Mouse (Mus musculus): ENCODE results near the gene Gm42420. TPM values are rescaled to one million over a fixed set of nuclear protein-coding genes. Genes with fewer than 3 reads are reported as not detected.

Gene Gm42420
- 1.1 TPM in 2 replicates for polyA plus RNA-seq (2014; fragmentation: Nextera tagmentation; extraction: Ambion mirVana)

DNA sequence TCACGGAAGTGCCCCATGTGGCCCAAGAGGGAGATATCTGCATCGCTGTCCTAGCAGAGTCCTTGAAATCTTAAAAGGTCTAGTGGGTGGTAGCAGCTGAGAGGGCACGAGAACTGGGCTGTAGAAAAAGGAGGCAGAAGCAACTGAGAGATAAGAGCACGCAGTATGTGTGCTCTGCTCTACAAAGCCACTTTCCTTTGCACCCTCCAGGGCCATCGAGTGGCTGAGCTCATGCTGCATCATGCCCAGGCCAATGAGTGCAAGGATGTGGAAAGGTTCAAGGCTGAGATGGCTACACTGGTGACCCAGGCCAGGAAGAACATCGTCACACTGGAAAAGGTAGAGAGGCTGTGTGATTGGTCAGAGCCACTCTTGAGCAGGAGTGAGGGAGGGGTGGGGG, at the start of gene Gm42420:
Gene Gm42420 (plus strand): TSS at position 237 of the 400 bp plus-strand sequence.
- H3K4me3 ChIP-seq (ENCODE audit: low read depth, low read length): no peak within 1 kb of the TSS
- H3K4me2 ChIP-seq (ENCODE audit: low read depth, low read length): no peak within 1 kb of the TSS
- no peaks in the 10 kb centered on the region for H3K4me1 ChIP-seq (ENCODE audit: control insufficient read depth, insufficient read depth, low read length)
- 91% methylated on average over 6 of the region's 6 CpGs for WGBS
- no peak within 1 kb of the TSS for H3K9ac ChIP-seq (replicated peaks; ENCODE audit: low read depth, low read length)
- ATAC-seq (ENCODE audit: low read depth): no peak
- H3K36me3 ChIP-seq (ENCODE audit: control insufficient read depth, insufficient read depth, low read length): peaks cover 37% of the 10 kb centered on the region
- H3K27me3 ChIP-seq (ENCODE audit: control insufficient read depth, insufficient read depth, low read length): no peaks in the 10 kb centered on the region
- H3K9me3 ChIP-seq (ENCODE audit: control insufficient read depth, low read length): no peaks in the 10 kb centered on the region
- H3K27ac ChIP-seq (ENCODE audit: low read depth, low read length): no peak within 1 kb of the TSS

GRCm38 (mm10) chr6:39536621-39537020, 48.9 kb upstream of the Gm42420 start:
- Histone ChIP-seq H3K4me2 (ENCODE audit: low read depth, low read length) (no peak overlapping the region), H3K9ac (replicated peaks; ENCODE audit: low read depth, low read length) (no peak overlapping the region), H3K9me3 (ENCODE audit: control insufficient read depth, low read length) (no peaks in the 10 kb centered on the region), H3K36me3 (ENCODE audit: control insufficient read depth, insufficient read depth, low read length) (no peaks in the 10 kb centered on the region), H3K4me1 (ENCODE audit: control insufficient read depth, insufficient read depth, low read length) (peaks cover 16% of the 10 kb centered on the region), H3K27ac (ENCODE audit: low read depth, low read length) (no peak overlapping the region), H3K4me3 (ENCODE audit: low read depth, low read length) (no peak overlapping the region), H3K27me3 (ENCODE audit: control insufficient read depth, insufficient read depth, low read length) (no peaks in the 10 kb centered on the region)
- ATAC-seq (ENCODE audit: low read depth): no peak
- WGBS: 61% methylated on average over 1 of the region's 1 CpGs

DNA sequence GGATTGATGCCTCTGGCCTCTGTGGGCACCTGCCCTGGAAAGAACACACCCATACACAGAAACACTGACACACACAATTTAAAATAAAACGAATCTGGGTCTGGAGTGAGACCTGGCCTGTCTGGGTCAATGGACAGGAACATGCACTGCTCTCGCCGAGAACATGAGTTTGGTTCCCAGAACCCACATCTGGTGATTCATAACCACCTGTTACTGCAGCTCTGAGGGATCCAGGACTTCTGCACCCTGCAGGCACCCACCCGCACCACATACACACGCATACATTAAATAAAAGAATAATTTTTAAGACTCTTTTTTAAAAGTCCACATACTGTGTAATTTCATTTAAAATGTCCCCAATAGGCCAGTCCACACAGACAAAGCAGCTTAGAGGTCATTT, 48.3 kb upstream of the Gm42420 start:
- no peak overlapping the region for H3K27ac ChIP-seq (ENCODE audit: low read depth, low read length)
- H3K9ac ChIP-seq (replicated peaks; ENCODE audit: low read depth, low read length): no peak overlapping the region
- no peaks in the 10 kb centered on the region for H3K27me3 ChIP-seq (ENCODE audit: control insufficient read depth, insufficient read depth, low read length)
- H3K4me2 ChIP-seq (ENCODE audit: low read depth, low read length): no peak overlapping the region
- H3K36me3 ChIP-seq (ENCODE audit: control insufficient read depth, insufficient read depth, low read length): no peaks in the 10 kb centered on the region
- peaks cover 16% of the 10 kb centered on the region for H3K4me1 ChIP-seq (ENCODE audit: control insufficient read depth, insufficient read depth, low read length)
- ATAC-seq (ENCODE audit: low read depth): no peak
- 96% methylated on average over 5 of the region's 5 CpGs for WGBS
- no peaks in the 10 kb centered on the region for H3K9me3 ChIP-seq (ENCODE audit: control insufficient read depth, low read length)
- H3K4me3 ChIP-seq (ENCODE audit: low read depth, low read length): no peak overlapping the region

DNA sequence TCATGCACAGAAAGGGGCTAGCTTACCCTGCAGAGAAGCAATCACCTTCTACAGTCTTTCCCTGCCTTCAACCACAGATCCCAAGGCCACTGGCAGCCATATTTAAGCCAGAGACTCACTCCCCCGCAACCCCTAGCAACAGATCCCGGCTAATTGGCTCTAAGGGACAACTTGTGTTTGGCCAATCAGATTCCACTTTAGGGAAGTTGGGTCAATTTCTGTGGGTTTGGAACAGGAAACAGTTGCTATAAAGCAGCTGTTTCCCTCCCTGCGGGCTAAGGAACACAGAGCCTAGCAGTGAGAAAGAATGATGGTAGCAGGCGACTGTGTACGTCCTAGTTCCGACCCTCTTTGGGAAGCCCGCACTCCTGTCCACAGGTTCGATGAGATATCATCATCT, 47.3 kb upstream of the Gm42420 start:
- Histone ChIP-seq H3K9me3 (ENCODE audit: control insufficient read depth, low read length) (no peaks in the 10 kb centered on the region), H3K27ac (ENCODE audit: low read depth, low read length) (no peak overlapping the region), H3K4me2 (ENCODE audit: low read depth, low read length) (no peak overlapping the region), H3K36me3 (ENCODE audit: control insufficient read depth, insufficient read depth, low read length) (no peaks in the 10 kb centered on the region), H3K9ac (replicated peaks; ENCODE audit: low read depth, low read length) (no peak overlapping the region), H3K27me3 (ENCODE audit: control insufficient read depth, insufficient read depth, low read length) (no peaks in the 10 kb centered on the region), H3K4me3 (ENCODE audit: low read depth, low read length) (no peak overlapping the region), H3K4me1 (ENCODE audit: control insufficient read depth, insufficient read depth, low read length) (peaks cover 25% of the 10 kb centered on the region)
- WGBS: 68% methylated on average over 8 of the region's 8 CpGs
- ATAC-seq (ENCODE audit: low read depth): no peak

DNA sequence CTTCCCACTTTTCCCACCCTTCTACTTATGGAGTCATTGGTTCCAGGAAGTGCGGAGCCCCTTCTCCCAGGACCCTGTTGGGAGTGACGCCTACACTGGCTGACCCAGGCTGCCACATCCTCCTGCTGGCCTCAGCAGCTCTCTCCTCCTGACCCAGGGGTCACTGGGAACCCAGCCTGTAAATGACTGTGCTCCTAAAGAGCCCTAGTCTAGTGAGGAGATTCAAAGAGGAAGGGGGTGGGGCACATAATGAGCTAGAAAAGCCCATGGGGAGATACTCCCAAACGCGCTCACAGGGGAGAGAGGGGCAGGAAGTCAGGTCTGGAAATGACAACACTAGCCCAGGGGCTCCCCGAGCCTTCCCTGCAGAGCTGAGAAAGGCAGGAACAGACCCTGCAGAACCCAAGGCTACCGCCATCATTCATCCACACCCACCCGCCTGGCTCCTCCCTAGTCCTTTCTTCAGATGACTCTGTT, 45.8 kb upstream of the Gm42420 start:
- Histone ChIP-seq H3K36me3 (ENCODE audit: control insufficient read depth, insufficient read depth, low read length) (no peaks in the 10 kb centered on the region), H3K27ac (ENCODE audit: low read depth, low read length) (peak overlapping the region; percentile 50), H3K4me2 (ENCODE audit: low read depth, low read length) (peak overlapping the region; percentile 24; the same call in 1 of the 2 replicates), H3K9ac (replicated peaks; ENCODE audit: low read depth, low read length) (0 out of 2 replicates have a peak overlapping the region, but pooled peaks have one; percentile 3), H3K4me3 (ENCODE audit: low read depth, low read length) (no peak overlapping the region), H3K9me3 (ENCODE audit: control insufficient read depth, low read length) (no peaks in the 10 kb centered on the region), H3K4me1 (ENCODE audit: control insufficient read depth, insufficient read depth, low read length) (peaks cover 36% of the 10 kb centered on the region), H3K27me3 (ENCODE audit: control insufficient read depth, insufficient read depth, low read length) (no peaks in the 10 kb centered on the region)
- WGBS: 8% methylated on average over 7 of the region's 7 CpGs
- peak; percentile 47; the same call in 1 of the 2 replicates for ATAC-seq (ENCODE audit: low read depth)

DNA sequence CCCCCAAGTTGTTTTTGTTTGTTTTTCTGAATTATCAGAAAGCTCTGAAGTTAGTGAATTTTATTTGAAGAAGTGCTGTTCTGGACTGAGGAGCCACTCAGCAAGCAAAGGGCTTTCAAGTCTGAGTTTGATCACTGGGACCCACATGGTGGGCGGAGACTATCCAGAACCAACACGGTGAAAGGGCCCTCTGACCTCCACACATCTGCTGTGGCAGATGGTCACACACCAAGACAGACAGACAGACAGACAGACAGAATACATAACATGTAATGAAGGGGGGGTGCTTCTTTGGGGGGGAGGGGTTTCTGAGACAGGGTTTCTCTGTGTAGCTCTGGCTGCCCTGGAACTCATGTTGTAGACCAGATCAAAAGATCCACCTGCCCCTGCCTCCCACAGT, 45.0 kb upstream of the Gm42420 start:
- Histone ChIP-seq H3K4me1 (ENCODE audit: control insufficient read depth, insufficient read depth, low read length) (peaks cover 36% of the 10 kb centered on the region), H3K27ac (ENCODE audit: low read depth, low read length) (peak overlapping the region; percentile 50), H3K27me3 (ENCODE audit: control insufficient read depth, insufficient read depth, low read length) (no peaks in the 10 kb centered on the region), H3K9me3 (ENCODE audit: control insufficient read depth, low read length) (no peaks in the 10 kb centered on the region), H3K9ac (replicated peaks; ENCODE audit: low read depth, low read length) (no peak overlapping the region), H3K36me3 (ENCODE audit: control insufficient read depth, insufficient read depth, low read length) (no peaks in the 10 kb centered on the region), H3K4me2 (ENCODE audit: low read depth, low read length) (no peak overlapping the region), H3K4me3 (ENCODE audit: low read depth, low read length) (no peak overlapping the region)
- ATAC-seq (ENCODE audit: low read depth): no peak
- WGBS: 34% methylated on average over 2 of the region's 2 CpGs

- Histone ChIP-seq H3K4me3 (ENCODE audit: low read depth, low read length) (no peak overlapping the region), H3K36me3 (ENCODE audit: control insufficient read depth, insufficient read depth, low read length) (no peaks in the 10 kb centered on the region), H3K9ac (replicated peaks; ENCODE audit: low read depth, low read length) (no peak overlapping the region; the same call in 1 of the 2 replicates), H3K4me1 (ENCODE audit: control insufficient read depth, insufficient read depth, low read length) (peaks cover 36% of the 10 kb centered on the region), H3K4me2 (ENCODE audit: low read depth, low read length) (no peak overlapping the region), H3K27ac (ENCODE audit: low read depth, low read length) (peak overlapping the region; percentile 71), H3K9me3 (ENCODE audit: control insufficient read depth, low read length) (no peaks in the 10 kb centered on the region), H3K27me3 (ENCODE audit: control insufficient read depth, insufficient read depth, low read length) (no peaks in the 10 kb centered on the region)
- peak; percentile 81 for ATAC-seq (ENCODE audit: low read depth)
- 20% methylated on average over 15 of the region's 15 CpGs for WGBS
These were observed 42.6 kb upstream of the Gm42420 start for GRCm38 (mm10) chr6:39542631-39543597.

DNA sequence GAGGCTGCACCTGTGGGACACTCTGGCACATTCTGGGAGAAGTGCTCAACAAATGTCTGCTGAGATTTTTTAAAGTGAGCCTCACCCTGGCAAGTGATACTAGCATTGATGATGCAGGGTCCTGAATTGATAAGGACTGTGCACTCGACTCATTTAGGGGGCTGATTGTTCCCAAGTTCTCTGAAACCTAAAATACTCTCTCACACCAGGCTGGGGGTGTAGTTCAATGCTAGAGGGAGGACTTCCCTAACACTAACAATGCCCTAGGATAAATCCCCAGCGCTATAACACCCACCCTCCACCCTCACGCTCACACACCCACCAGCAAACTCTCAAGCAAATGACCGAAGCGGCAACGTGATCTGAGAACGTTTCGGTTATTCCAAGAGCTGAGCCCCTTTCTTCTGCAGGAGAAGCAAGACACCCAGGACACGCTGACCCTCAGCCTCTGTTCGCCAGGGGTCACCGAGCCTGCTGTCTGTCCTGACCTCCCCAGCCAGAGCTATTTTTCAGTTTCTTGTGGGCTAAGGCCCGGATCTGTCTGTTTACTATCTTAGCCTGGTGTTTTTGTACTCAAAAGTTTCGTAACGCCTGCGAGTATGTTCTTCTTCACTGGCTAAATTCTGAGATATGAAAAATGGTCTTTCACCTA, 41.7 kb upstream of the Gm42420 start:
- ATAC-seq (ENCODE audit: low read depth): no peak
- WGBS: 23% methylated on average over 15 of the region's 15 CpGs
- Histone ChIP-seq H3K4me2 (ENCODE audit: low read depth, low read length) (no peak overlapping the region), H3K9ac (replicated peaks; ENCODE audit: low read depth, low read length) (no peak overlapping the region; the same call in 1 of the 2 replicates), H3K9me3 (ENCODE audit: control insufficient read depth, low read length) (no peaks in the 10 kb centered on the region), H3K4me3 (ENCODE audit: low read depth, low read length) (no peak overlapping the region), H3K4me1 (ENCODE audit: control insufficient read depth, insufficient read depth, low read length) (peaks cover 35% of the 10 kb centered on the region), H3K27me3 (ENCODE audit: control insufficient read depth, insufficient read depth, low read length) (no peaks in the 10 kb centered on the region), H3K36me3 (ENCODE audit: control insufficient read depth, insufficient read depth, low read length) (no peaks in the 10 kb centered on the region), H3K27ac (ENCODE audit: low read depth, low read length) (peak overlapping the region; percentile 71)

DNA sequence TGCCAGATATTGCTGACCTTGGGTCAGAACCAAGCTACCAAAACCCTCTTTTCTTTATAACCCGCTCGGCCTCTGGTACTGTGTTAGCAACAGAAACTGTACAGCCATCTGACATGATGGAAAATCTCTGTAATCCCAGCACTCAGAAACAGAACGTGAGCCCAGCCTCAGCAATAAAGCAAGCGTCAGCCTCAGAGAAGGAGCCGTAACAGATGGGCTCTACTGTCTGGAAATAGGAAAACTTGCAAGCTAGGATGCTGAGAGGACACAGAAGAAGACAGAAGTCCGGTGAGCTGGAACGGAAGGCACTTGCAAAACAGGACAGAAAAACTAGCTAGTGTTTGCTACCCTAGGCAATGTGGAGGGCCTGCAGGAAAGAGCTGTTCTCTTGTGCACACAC, 40.1 kb upstream of the Gm42420 start:
- WGBS: 84% methylated on average over 7 of the region's 7 CpGs
- Histone ChIP-seq H3K4me1 (ENCODE audit: control insufficient read depth, insufficient read depth, low read length) (peaks cover 22% of the 10 kb centered on the region), H3K27ac (ENCODE audit: low read depth, low read length) (no peak overlapping the region)

More for the DNA sequence above, 40.1 kb upstream of the Gm42420 start:
- no peak overlapping the region for H3K9ac ChIP-seq (replicated peaks; ENCODE audit: low read depth, low read length)
- no peaks in the 10 kb centered on the region for H3K36me3 ChIP-seq (ENCODE audit: control insufficient read depth, insufficient read depth, low read length)
- no peaks in the 10 kb centered on the region for H3K27me3 ChIP-seq (ENCODE audit: control insufficient read depth, insufficient read depth, low read length)
- no peak for ATAC-seq (ENCODE audit: low read depth)
- H3K4me3 ChIP-seq (ENCODE audit: low read depth, low read length): no peak overlapping the region
- H3K4me2 ChIP-seq (ENCODE audit: low read depth, low read length): no peak overlapping the region
- H3K9me3 ChIP-seq (ENCODE audit: control insufficient read depth, low read length): no peaks in the 10 kb centered on the region
